Mouse (Mus musculus): ENCODE measurements around the gene Gm10330.
"Not testable (repeated sequence)": the region's sequence is repeated elsewhere in the genome, so short reads cannot be mapped to it uniquely, and the experiment has no call there.

Gm10330 gene

DNA sequence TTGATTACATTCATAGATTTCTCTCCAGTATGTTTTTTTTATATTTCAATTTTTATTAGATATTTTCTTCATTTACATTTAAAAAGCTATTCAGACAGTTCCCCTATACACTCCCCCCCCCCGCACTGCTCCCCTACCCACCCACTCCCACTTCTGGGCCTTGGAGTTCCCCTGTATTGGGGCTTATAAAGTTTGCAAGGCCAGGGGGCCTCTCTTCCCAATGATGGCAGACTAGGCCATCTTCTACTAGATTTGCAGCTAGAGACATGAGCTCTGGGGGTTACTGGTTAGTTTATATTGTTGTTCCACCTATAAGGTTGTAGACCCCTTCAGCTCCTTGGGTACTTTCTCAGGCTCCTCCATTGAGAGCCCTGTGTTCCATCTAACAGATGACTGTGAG lies at the start of gene Gm10330:
Gm10330 (minus strand) TSS at position 101 of the 400 bp plus-strand sequence.
- not testable (repeated sequence) for DNase-seq (ENCODE audit: low read depth)

DNA sequence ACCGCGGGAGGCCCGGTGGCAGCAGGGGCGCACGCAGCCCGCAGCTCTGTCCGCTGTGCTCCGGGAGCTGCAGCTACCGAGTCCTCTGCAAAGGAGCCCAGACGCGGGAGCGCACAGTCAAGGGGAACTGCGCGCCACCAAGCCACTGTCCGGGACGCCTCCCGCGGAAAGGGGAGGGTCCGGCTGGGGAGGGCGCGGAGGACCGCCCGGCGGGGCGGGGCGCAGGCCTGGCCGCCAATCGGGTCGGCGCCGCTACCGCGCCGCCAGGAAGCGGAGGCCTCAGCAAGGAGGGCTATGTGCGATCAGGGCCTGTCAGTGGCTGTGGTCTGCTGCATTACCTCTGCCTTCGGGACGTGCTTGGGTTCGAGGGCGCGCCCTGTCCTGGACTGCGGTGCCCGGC lies 20.7 kb upstream of the Gm10330 start:
- peak; percentile 68 for DNase-seq (ENCODE audit: low read depth)

DNA sequence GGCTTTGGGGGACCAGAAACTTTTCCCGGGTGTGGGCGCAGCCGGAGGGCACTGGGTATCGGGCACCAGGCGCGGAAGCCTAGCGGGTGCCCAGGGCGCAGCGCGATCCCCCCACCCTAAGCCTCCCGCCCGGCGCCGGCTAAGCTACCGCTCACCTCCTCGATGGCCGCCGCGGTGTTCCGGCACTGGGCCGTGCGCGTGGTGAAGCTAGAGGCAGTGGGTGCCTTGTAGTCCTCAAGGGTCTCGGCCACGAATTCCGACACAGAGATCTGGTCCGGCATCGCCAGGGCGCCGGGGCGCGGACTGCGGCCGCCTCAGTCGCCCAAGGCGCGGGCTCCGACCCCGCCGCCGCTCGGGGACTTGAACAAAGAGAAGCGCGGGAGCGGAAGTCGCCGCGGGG lies 20.3 kb upstream of the Gm10330 start:
- peak; percentile 13 for DNase-seq (ENCODE audit: low read depth)

All from NIH3T3 (cell line).